Mouse (Mus musculus) hindbrain, embryonic 14.5 days (tissue): Measurements from ENCODE around the gene Cd160. TPM values are rescaled to one million over a fixed set of nuclear protein-coding genes. Genes with fewer than 3 reads are reported as not detected.

Experiments
- ATAC-seq: fragments of 200-750 bp; cut with Nextera tagmentation; 2 replicates; pipeline ENCODE4 v1.8.0; 2017; ENCODE audit warnings: moderate number of reproducible peaks, mild to moderate bottlenecking, moderate TSS enrichment, moderate library complexity; ENCODE audit not compliant: low FRiP score
- DNase-seq: peaks from one replicate; pipeline ENCODE4 v3.0.0-alpha.2; 2015; ENCODE audit warnings: low spot score
- H3K27ac ChIP-seq: fragments of 300-500 bp; sonication (generic); 2 replicates; pipeline ENCODE4 v1.5.1; 2014; ENCODE audit warnings: mild to moderate bottlenecking, moderate library complexity
- H3K27me3 ChIP-seq: fragments of 300-500 bp; sonication (generic); 2 replicates; pipeline ENCODE4 v1.6.1; 2014; ENCODE audit warnings: mild to moderate bottlenecking, low read length, mixed read lengths; ENCODE audit not compliant: control insufficient read depth, insufficient read depth
- H3K36me3 ChIP-seq: fragments of 300-500 bp; sonication (generic); replicated peaks from 2 replicates; pipeline ENCODE4 v1.6.1; 2014; ENCODE audit not compliant: control insufficient read depth, insufficient read depth
- H3K4me1 ChIP-seq: fragments of 300-500 bp; sonication (generic); replicated peaks from 2 replicates; pipeline ENCODE4 v1.6.1; 2014; ENCODE audit warnings: antibody characterized with exemption, low read length, mixed read lengths; ENCODE audit not compliant: control insufficient read depth, insufficient read depth
- H3K4me2 ChIP-seq: fragments of 300-500 bp; sonication (generic); replicated peaks from 2 replicates; pipeline ENCODE4 v1.6.1; 2014; ENCODE audit warnings: mild to moderate bottlenecking, moderate library complexity
- H3K4me3 ChIP-seq: fragments of 300-500 bp; sonication (generic); replicated peaks from 2 replicates; pipeline ENCODE4 v1.5.1; 2014; ENCODE audit warnings: mild to moderate bottlenecking, low read length
- H3K9ac ChIP-seq: fragments of 300-500 bp; sonication (generic); 2 replicates; pipeline ENCODE4 v1.6.1; 2014
- H3K9me3 ChIP-seq: fragments of 300-500 bp; sonication (generic); 2 replicates; pipeline ENCODE4 v1.6.1; 2016; ENCODE audit warnings: low read length; ENCODE audit not compliant: control insufficient read depth
- WGBS: fragments of 180-500 bp; shearing (Covaris S2); extraction: QIAGEN DNeasy Blood & Tissue Kit; methylation state at CpG from one replicate; pipeline ENCODE4 v1.1.7; 2014; 5-methylcytosine and 5-hydroxymethylcytosine counted together
- polyA plus RNA-seq: library from polyadenylated mRNA; unstranded; fragments of >200 nt; fragmentation: Nextera tagmentation; extraction: Ambion mirVana; gene quantifications from 2 replicates; pipeline ENCODE4 v1.2.1, GENCODE M21; 2014

Gene Cd160
- polyA plus RNA-seq, 1 experiment from 2014 or later = 0.35 TPM

GRCm38 (mm10) chr3:96800254-96800653 is 28.9 kb downstream of the Cd160 start:
- no peak overlapping the region for H3K9ac ChIP-seq
- WGBS = 88% methylated on average over 11 of the region's 11 CpGs
- H3K4me2 ChIP-seq = no peak overlapping the region
- no peak overlapping the region for H3K27ac ChIP-seq
- no peaks in the 10 kb centered on the region for H3K9me3 ChIP-seq
- ATAC-seq (no peak), DNase-seq (no peak)
- peaks cover 7% of the 10 kb centered on the region; the same call in 1 of the 2 replicates for H3K36me3 ChIP-seq
- no peaks in the 10 kb centered on the region for H3K27me3 ChIP-seq
- H3K4me3 ChIP-seq = no peak overlapping the region
- H3K4me1 ChIP-seq = no peaks in the 10 kb centered on the region

GRCm38 (mm10) chr3:96788506-96788905 is 40.6 kb downstream of the Cd160 start:
- WGBS = 89% methylated on average over 8 of the region's 8 CpGs
- ATAC-seq = no peak
- Histone ChIP-seq H3K4me1 (no peaks in the 10 kb centered on the region), H3K4me3 (no peak overlapping the region), H3K9ac (no peak overlapping the region), H3K9me3 (no peaks in the 10 kb centered on the region), H3K27ac (no peak overlapping the region), H3K36me3 (peaks cover 71% of the 10 kb centered on the region), H3K4me2 (no peak overlapping the region), H3K27me3 (no peaks in the 10 kb centered on the region)
- DNase-seq = no peak

GRCm38 (mm10) chr3:96787784-96788183 is 41.4 kb downstream of the Cd160 start:
- Histone ChIP-seq H3K4me3 (no peak overlapping the region), H3K27ac (no peak overlapping the region), H3K27me3 (no peaks in the 10 kb centered on the region), H3K9ac (no peak overlapping the region), H3K4me2 (no peak overlapping the region), H3K9me3 (no peaks in the 10 kb centered on the region), H3K4me1 (no peaks in the 10 kb centered on the region), H3K36me3 (peaks cover 68% of the 10 kb centered on the region)
- DNase-seq = no peak
- 90% methylated on average over 1 of the region's 1 CpGs for WGBS
- ATAC-seq = no peak

- DNase-seq (no peak), ATAC-seq (no peak)
- Histone ChIP-seq H3K27ac (no peak overlapping the region), H3K36me3 (peaks cover 28% of the 10 kb centered on the region), H3K4me1 (no peaks in the 10 kb centered on the region), H3K4me3 (no peak overlapping the region), H3K9me3 (no peaks in the 10 kb centered on the region), H3K9ac (no peak overlapping the region), H3K4me2 (no peak overlapping the region), H3K27me3 (no peaks in the 10 kb centered on the region)
- WGBS = 70% methylated on average over 8 of the region's 8 CpGs
Measured at GRCm38 (mm10) chr3:96782236-96782635, 46.9 kb downstream of the Cd160 start.

- Histone ChIP-seq H3K4me3 (no peak overlapping the region), H3K36me3 (peaks cover 4% of the 10 kb centered on the region), H3K27ac (no peak overlapping the region), H3K9ac (no peak overlapping the region), H3K27me3 (no peaks in the 10 kb centered on the region), H3K4me2 (no peak overlapping the region), H3K9me3 (no peaks in the 10 kb centered on the region), H3K4me1 (no peaks in the 10 kb centered on the region)
- no peak for DNase-seq
- ATAC-seq = no peak
- WGBS = 79% methylated on average over 3 of the region's 3 CpGs
Measured at GRCm38 (mm10) chr3:96777120-96777519, 52.0 kb downstream of the Cd160 start.

GRCm38 (mm10) chr3:96772949-96773348 is 56.2 kb downstream of the Cd160 start:
- H3K9me3 ChIP-seq = no peaks in the 10 kb centered on the region
- H3K4me1 ChIP-seq = no peaks in the 10 kb centered on the region
- H3K27ac ChIP-seq = no peak overlapping the region
- ATAC-seq (no peak), DNase-seq (no peak)
- H3K4me3 ChIP-seq = no peak overlapping the region
- H3K27me3 ChIP-seq = no peaks in the 10 kb centered on the region
- H3K4me2 ChIP-seq = no peak overlapping the region
- H3K9ac ChIP-seq = no peak overlapping the region
- peaks cover 4% of the 10 kb centered on the region for H3K36me3 ChIP-seq
- 52% methylated on average over 1 of the region's 1 CpGs for WGBS

GRCm38 (mm10) chr3:96769971-96770370 is 59.2 kb downstream of the Cd160 start:
- no peaks in the 10 kb centered on the region for H3K27me3 ChIP-seq
- ATAC-seq (no peak), DNase-seq (no peak)
- H3K4me3 ChIP-seq = no peak overlapping the region
- no peaks in the 10 kb centered on the region for H3K9me3 ChIP-seq
- 89% methylated on average over 5 of the region's 5 CpGs for WGBS
- H3K36me3 ChIP-seq = no peaks in the 10 kb centered on the region
- no peak overlapping the region for H3K9ac ChIP-seq
- H3K27ac ChIP-seq = no peak overlapping the region
- H3K4me1 ChIP-seq = no peaks in the 10 kb centered on the region
- H3K4me2 ChIP-seq = no peak overlapping the region

- DNase-seq (no peak), ATAC-seq (no peak)
- Histone ChIP-seq H3K9me3 (no peaks in the 10 kb centered on the region), H3K4me2 (no peak overlapping the region), H3K9ac (no peak overlapping the region), H3K36me3 (peaks cover 13% of the 10 kb centered on the region; the same call in 1 of the 2 replicates), H3K27me3 (no peaks in the 10 kb centered on the region), H3K4me3 (no peak overlapping the region), H3K4me1 (no peaks in the 10 kb centered on the region), H3K27ac (no peak overlapping the region)
- WGBS = 89% methylated on average over 1 of the region's 1 CpGs
Measured at GRCm38 (mm10) chr3:96764528-96764927, 64.6 kb downstream of the Cd160 start.

- H3K4me2 ChIP-seq = no peak overlapping the region
- no peak overlapping the region for H3K9ac ChIP-seq
- DNase-seq (no peak), ATAC-seq (no peak)
- no peak overlapping the region for H3K27ac ChIP-seq
- no peaks in the 10 kb centered on the region for H3K4me1 ChIP-seq
- peaks cover 13% of the 10 kb centered on the region; the same call in 1 of the 2 replicates for H3K36me3 ChIP-seq
- H3K4me3 ChIP-seq = no peak overlapping the region
- H3K27me3 ChIP-seq = no peaks in the 10 kb centered on the region
- 96% methylated on average over 4 of the region's 4 CpGs for WGBS
- no peaks in the 10 kb centered on the region for H3K9me3 ChIP-seq
Measured at GRCm38 (mm10) chr3:96759695-96760094, 69.5 kb downstream of the Cd160 start.

- no peak overlapping the region for H3K4me3 ChIP-seq
- WGBS = 53% methylated on average over 7 of the region's 7 CpGs
- H3K9me3 ChIP-seq = no peaks in the 10 kb centered on the region
- no peak for DNase-seq
- H3K4me1 ChIP-seq = no peaks in the 10 kb centered on the region
- no peaks in the 10 kb centered on the region for H3K27me3 ChIP-seq
- no peak for ATAC-seq
- H3K27ac ChIP-seq = no peak overlapping the region
- H3K9ac ChIP-seq = no peak overlapping the region
- H3K36me3 ChIP-seq = peaks cover 13% of the 10 kb centered on the region; the same call in 1 of the 2 replicates
- no peak overlapping the region for H3K4me2 ChIP-seq
Measured at GRCm38 (mm10) chr3:96757691-96758090, 71.5 kb downstream of the Cd160 start.
